Mouse (Mus musculus): ENCODE results near the gene Sephs1.
A peak's percentile ranks its signal among the peaks of the same experiment; 100 is the strongest.

Gene Sephs1

DNA sequence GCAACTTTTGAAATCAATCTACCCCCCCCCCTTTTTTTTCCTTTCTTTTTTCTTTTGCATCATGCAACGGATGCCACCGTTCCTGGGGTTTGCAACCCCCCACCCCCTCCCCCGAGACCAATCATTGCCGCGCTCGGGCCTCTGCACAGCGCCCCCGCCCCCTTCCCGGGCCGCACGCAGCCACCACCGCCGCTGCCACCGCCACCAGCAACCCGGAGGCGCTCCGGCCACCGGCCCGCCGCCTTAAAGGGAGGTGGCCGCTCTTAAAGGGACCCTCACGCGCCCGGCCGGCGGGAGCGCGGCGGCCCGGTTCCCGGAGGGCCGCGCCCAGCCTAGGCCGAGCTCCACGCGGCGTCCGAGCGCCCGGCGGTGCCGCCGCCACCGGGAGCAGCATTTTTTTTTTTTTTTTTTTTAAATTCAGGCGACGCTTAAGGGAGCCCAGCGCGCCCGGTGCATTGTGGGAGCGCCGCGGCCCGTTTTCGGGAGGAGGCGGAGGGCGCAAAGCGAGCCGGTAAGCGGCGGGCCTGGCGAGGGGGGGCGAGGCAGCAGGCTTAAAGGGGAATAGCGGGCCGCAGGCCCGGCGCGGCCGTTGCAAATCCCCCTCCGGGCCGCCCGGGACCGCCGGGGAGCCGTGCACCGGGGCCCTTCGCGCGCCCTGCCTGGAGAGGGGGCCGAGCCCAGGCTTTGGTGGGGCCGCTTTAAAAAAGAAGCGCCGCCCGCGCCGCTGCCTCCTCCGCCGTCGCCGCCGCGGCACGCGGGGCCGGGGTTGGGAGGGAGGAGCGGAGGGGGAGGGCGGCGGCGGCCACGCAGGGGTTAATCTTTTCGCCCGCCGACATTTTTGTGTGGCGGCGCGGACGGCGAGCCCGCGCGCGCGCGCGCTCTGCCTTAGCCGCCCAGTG is at the start of gene Sephs1:
TSS of gene Sephs1 (plus strand) at position 215 of the 899 bp plus-strand sequence.
- DNase-seq: peak; percentile 92

DNA sequence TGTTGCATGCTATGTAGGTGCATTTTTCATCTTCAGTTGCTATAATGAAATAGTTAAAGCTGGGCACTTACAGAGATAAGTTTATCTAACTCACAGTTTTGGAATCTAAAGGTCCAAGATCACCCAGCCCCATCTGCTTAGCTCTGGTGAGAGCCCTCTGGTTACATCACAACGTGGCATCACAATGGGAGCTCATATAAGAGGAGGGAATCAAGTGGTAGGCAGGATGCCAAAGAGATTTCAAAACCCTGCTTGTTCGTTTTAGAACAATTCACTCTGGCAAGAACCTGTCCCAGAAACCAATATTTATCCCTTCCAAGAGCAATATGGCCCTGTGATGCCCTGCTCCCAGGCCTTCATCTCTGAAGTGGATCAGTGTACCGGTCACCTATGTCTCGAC is 49.2 kb upstream of the Sephs1 start:
- DNase-seq: no peak

DNA sequence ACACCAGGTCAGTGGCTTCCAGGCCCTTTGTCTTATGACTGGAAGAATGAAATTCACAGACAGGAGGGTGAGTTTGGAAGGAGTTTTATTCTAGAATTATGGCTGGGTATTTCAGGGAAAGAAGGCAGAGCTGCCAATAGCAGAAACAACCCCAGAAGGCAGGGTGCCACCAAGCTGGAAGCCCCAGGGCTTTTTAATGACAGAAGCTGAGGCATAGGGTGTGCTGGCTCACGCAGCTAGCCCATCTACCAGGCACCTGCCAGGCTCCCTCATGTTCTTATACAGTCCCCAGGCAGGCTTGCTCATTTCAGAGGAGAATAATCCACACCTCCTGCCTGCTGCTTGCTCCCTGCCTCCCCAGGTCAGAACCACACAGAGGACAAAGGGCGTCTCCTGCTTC is 31.9 kb upstream of the Sephs1 start:
- no peak for DNase-seq

DNA sequence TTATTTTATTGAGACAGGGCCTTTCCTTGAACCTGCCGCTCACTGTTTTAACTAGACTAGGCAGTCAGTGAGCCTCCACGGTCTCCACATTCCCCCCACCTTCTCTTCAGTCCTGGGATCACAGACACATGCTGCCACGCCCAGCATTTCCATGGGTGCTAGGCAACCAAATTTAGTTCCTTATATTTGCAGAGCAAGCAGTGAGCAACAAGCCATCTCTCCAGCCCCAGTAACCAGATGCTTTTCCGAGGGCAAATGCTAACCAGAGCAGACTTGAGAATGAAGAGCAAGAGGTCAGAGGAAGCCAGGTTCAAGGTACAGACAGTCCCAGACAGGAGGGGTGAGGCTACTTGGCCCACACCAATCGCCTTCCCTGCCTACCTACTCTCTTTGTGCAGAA is 24.2 kb upstream of the Sephs1 start:
- peak; percentile 42 for DNase-seq

DNA sequence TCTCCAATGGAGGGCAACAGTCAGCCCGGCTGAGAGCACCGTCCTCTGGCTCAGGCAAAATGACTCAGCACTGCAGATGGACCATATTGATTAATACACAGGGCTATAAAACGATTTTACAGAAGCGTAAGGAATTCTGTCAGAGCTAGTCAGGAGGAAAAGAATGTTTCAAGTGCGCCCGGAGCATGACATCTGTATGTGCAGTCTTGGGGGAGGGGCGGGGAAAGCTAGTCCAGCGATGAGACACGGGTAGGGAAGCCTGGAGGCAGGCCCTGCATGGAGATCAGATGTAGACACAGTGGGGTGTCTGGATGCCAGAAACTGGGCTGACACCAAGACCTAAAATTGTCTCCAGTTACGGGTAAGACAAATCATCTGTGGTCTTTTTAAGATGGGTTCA is 23.2 kb upstream of the Sephs1 start:
- no peak for DNase-seq

DNA sequence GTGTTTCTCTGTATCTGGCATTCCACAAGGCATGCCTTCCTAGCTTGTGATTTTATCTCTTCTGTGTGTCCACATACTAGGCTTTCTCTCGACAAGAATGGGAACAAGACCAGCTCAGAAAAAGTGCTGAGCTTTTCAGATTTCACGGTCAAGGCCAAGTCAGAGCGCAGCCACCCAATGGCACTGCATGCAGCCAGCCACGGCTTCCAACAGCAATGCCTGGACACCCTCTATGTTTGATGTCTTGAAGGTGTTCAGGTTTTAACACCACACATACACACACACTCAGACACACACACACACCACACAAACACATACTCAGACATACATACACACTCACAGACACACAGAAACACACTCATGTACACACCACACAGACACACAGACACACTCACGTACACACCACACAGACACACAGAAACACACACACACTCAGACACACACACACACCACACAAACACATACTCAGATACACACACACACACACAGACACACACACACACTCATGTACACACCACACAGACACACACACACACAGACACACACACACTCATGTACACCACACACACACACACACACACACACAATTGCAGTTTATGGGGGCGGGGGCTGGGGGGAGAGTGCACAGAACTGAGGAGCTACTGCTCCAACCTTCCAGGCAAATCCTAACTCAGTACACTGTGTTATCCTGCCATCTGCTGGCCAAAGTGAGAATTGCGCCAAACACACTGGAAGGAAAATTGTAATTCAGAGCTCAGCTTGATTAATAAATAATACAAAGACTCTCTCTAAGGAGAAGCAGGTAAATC is 17.2 kb upstream of the Sephs1 start:
- DNase-seq: peak; percentile 79

DNA sequence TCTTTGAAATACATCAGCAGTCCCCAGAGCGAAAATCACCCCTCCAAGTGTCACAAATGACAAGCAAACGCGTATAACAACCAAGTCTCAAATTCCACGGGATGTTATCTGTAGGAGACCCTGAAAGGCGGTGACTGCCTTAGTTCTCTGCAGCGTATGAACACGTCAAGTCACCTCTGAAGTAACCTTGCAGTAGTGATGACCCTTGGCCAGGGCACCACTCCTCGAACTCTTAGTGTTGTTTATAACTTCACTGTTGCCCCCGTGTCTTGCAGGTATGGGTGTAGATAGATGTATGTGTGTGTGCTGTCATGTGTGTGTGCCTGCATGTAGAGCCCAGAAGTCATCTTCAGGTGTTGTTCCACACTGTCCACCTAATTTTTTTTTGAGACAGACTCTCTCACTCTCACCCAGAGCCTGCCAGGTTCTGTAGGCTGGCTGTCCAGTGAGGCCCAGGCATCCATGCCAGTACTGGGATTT is 16.5 kb upstream of the Sephs1 start:
- no peak for DNase-seq

DNA sequence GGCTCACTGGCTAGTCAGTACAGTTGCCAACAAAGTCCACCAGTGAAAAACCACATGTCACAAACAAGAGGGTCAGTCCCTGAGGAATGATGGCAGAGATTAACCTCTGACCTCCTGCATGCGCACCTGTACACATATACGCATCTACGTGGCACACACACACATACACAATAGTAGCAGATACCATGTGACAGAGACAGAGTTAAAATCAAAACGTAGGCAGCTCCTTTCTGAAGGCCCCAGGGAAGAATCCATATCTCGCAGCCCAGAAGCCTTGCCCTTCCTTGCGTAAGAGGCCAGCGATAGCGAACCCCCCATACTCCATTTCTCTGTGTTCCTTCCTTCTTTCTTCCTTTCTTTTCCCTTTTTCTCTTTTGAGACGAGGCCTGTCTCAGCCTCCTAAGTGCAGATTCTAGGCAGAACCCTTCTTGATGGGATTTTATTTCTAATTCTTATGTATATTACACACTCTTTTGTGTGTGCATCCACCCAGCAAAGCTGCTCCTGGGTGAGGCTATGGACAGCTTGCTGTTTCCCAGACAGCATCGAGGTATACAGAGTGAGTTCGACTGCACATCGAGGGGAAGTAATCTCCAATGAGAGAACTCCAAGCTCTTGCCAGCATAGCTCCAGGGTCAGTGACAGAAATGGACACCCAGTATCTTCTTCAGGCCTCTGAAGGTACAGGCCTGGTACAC is 13.2 kb upstream of the Sephs1 start:
- no peak for DNase-seq

DNA sequence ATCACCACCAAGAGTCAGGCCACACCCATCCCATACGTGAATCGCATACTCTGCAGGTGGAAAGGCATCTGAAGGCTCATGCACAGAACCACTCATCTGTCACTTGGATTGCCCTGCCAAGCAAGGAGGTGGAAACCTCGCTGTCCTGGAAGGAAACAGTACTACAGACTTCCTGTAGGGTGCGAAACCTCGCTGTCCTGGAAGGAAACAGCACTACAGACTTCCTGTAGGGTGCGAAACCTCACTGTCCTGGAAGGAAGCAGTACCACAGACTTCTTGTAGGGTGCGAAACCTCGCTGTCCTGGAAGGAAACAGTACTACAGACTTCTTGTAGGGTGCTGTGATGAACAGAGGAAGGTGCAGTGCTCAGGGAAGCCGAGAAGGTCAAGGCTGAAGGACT is 8.6 kb upstream of the Sephs1 start:
- DNase-seq: no peak

DNA sequence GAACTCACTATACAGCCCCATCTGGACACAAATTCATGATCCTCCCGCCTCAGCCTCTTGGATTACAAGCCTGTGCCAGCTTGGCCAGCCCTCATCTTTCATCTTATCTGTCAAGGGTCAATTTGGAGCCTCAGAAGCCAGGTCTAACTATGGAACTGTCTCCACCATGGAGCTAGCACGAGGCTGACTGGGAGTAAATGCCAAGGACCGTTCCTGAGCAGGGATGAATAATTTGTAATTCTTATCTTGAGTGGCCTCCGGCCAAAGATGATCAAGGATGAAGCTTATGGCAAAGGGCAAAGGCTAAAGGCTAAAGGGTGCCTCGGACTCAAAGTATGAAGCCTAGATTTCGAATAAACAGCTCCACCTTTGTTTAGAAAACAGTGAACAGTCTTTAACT is 8.0 kb upstream of the Sephs1 start:
- no peak for DNase-seq

DNA sequence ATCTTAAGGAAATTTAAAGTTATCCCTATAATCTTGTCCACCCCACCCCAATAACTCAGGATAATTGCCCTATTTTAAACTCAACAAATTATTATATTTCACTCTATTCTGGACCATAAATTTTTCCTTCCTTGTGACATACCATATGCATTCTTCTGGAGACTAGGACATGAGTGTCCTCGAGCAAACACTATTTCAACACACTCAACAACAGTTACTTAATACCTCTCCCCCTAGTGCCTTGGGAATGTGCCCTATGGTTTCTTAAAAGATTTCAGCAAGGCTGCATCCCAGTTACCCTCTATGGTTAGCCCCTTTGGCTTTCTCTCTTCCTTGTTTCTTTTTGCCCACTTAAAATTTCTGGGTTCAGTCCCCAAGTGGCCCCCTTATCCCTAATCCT is 6.3 kb upstream of the Sephs1 start:
- DNase-seq: no peak

DNA sequence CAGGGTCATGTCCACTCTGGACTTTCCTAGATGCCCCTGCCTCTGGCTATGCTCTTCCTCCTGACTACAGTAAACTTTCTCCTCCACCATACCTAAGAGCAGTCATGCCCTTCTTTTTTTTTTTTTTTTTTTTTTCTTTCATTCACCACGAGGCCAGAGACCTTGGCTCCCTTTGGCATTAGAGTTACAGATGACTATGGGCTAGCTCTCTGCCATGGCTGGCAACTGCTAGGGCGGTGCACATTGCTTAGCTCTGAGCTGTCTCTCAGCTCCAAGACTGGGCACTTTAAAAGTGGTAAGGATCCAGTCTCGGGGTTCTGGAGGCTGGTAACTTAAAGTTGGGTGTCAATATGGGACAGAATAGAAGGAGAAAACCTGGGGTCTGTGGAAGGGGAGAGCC is 5.2 kb upstream of the Sephs1 start:
- DNase-seq: no peak

DNA sequence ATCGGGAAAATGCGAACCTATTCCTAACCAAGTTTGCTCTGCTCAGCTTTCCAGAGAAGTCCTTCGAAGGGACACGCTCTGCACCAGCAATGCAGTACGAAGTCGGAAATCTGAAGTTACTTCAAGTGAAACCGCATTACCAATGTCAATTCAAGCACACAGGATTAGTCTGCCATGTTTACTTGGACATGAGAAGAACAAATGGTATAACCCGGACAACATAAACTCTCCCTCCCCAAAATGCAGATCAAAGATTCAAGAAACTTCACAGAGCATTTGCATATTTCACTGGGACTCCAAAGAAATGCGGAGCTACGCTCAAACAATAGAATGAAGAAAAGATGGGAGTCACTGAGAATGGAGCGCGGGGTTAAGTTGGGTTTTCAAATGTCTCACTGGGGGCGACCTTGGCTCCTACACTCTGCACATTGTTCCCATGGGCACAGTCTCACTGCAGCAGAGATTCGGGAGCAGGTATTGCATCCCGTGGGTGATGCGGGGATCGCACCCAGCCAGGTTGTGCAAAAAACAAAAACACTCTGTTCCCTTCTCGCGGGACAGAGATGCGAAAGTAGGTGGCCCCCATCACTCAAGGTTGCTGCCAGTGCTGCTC is 521 bp upstream of the Sephs1 start:
- peak; percentile 36 for DNase-seq

DNA sequence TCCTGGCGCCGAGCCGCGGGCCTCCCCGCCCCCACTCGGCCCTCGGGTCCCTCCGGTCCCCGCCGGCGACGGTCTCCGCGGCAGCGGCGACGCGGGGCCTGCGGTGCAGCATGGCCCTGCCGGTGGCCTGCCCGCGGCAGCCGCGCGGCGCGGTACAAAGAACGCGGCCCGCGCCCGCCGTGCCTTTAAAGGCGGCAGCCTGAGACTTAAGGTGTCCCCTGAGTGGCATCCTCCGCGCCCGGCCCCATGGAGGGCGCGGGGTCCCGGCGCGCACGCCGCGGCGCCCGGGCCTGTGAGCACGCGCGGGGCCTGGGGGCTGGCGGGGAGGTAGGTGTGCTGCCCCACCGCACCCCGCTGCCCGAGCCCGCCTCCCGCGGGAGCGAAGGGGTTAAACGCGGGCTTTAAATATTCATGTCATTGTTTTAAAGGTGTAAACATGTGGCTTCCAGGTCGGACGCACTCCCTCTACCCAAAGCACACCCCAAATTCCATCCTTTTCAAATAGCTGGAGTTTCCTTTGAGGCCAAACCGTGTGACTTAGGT is 956 bp downstream of the Sephs1 start:
- peak; percentile 80 for DNase-seq

DNA sequence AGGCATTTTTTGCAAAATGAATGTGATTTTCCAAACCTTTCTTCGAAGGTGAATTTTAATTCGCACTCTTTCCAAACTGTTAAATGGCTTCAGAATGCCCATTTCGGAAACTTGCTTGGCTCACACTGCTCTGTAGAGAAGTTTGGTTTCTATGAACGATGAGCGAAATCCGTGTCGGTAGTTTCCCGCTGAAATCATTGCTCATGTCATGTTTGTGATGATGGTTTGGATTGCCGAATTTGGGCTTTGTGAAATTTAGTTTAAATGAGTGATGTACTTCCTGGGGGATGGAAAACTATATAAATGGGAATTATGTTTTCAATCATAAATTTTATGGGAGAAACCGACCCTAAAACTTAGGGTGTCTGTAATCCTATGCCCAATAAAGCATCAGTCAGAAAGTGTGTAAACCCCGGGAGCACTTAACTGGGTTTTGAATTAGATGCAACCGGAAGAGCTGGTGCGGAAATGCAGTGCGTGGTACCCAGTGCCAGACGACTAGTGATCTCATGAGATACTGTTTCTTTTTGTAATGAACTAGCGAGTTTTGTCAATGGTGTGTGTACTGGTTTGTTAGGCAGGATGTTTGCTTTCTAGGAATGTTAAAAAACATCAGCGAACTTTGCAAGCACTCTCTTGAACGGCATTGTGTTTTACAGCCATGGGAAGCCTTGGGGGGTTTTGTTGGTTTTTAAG is 1.8 kb downstream of the Sephs1 start:
- no peak for DNase-seq

DNA sequence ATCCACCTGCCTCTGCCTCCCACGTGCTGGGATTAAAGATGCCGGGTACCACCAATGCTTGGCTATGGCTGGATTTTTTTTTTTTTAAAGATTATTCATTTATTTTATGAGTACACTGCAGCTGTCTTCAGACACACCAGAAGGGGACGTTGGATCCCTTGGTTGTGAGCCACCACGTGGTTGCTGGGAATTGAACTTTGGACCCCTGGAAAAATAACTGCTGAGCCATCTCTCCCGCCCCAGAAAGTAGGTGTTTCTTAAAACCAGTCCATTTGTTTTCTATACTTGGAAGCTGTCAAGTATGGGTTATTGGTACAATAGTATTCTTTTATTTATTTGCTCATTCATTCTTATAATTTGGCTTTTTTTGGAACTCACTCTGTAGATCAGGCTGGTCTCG is 5.5 kb downstream of the Sephs1 start:
- no peak for DNase-seq

DNA sequence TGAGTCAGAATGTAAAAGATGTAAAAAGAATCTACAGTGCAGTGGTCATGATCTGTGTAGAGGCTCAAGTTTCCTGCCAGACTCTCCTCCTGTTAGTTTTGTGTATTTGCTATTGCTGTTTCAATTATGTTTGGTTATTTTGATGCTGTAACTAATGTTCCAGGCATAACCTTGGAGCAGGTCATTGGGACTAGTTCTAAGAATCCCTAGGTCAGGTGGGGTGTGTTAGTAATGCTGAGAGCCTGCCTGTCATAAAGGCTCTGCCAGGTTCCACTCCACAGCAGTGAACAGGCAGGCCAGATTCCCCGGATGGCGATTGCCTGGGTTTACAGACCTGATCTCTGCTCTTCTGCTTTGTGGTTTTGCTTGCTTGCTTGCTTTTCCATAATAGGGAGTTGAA is 14.2 kb downstream of the Sephs1 start:
- no peak for DNase-seq

DNA sequence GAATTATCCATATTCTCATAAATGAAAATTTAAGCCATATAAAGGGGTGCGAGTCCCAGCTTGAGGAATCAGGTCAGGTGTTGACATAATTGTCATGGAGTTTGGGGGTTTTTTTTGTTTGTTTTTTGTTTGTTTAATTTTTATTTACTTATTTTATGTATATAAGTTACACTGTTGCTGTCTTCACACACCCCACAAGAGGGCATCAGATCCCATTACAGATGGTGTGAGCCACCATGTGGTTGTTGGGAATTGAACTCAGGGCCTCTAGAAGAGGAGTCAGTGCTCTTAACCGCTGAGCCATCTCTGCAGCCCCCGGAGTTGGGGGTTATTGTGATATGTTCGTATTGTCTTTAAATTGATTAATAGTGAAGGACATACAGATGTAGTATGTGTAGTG is 15.6 kb downstream of the Sephs1 start:
- DNase-seq: no peak

DNA sequence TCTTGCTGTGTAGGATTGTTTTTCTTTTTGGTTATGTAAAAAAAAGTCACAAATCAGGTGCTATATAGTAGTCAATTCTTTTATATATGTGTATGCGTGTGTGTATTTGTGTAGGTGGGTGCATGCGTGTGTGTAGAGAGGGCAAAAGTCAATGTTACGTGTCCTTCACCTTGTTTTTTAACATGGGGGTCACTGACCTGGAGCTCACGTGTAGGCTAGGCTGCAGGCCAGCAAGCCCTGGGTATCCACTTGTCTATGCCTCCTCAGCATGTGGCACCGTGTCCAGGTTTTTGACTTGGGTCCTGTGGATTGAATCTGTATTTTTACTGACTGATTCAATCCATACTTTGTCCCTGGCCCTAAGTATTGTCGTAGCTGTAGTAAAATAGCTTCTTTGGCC is 19.3 kb downstream of the Sephs1 start:
- DNase-seq: no peak

DNA sequence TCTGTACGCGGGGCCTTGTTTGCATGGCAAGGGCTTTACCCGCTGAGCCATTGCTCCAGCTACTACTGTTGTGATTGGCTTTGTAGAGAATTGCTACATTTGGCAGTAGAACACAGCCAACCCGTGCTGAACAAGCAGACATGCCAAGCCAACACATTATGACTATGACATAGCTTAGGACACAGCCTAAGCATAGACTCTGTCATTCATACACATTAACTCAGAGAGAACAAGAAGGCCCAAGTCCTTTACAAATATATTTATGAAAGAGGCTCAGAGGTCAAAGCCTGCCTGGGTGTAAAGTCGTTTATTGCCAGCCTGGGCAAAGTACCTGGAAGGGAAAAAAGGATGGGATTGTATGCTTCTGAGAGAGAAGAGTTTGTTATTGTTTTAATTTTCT is 21.0 kb downstream of the Sephs1 start:
- DNase-seq: peak; percentile 23

DNA sequence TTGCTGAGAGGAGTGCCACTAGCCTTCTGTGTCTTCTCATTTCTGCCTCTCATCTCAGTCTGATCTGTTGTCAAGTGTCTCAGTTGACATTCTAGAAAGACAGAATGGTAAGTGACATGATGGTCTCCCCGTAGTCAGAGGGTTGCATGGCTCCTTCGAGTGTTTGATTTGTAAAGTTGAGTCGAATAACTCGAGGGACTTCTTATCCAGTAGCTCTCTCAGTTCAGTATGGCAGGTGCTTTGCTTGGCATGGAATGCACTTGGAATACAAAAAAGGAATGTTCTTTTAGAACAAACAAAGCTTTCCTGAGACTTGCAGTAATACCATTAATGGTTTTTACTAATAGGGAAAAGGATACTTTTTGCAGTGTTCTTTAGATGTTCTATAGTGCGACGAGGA is 25.8 kb downstream of the Sephs1 start:
- DNase-seq: no peak

DNA sequence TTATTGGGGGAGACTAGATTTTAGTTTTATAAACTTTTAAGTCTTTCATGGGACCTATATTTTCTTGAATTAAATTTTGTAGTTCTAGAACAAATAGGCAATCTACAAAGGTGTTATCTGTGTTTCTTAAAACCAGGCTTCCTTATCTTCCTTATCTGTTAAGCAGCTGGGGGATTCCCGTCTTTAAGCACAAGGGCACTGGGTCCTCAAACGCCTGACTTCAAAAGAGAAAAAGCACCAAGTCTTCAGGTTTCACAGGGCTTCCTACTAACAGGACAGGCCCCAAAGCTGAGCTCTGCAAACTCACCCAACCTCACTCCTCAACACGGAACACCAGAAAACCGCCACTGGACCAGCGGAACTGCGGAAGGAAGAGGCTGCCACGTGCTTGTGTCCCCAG is 26.6 kb downstream of the Sephs1 start:
- DNase-seq: no peak

Data from kidney, postnatal 14 days (tissue).